Mouse (Mus musculus): ENCODE data around the gene Tspan18.

Tspan18 gene

GRCm38 (mm10) chr2:93212865-93213264 lies 121.4 kb downstream of the Tspan18 start:
- DNase-seq, result no peak

- DNase-seq, result no peak
Measured at GRCm38 (mm10) chr2:93212386-93212785, 121.9 kb downstream of the Tspan18 start.

- DNase-seq, result no peak
Measured at GRCm38 (mm10) chr2:93206126-93206525, 128.2 kb downstream of the Tspan18 start.

GRCm38 (mm10) chr2:93204571-93204970 lies 129.7 kb downstream of the Tspan18 start:
- no peak for DNase-seq

GRCm38 (mm10) chr2:93203682-93204081 lies 130.6 kb downstream of the Tspan18 start:
- DNase-seq, result peak; percentile 66

GRCm38 (mm10) chr2:93202782-93203181 lies 131.5 kb downstream of the Tspan18 start:
- DNase-seq, result no peak

- DNase-seq, result no peak
Measured at GRCm38 (mm10) chr2:93201997-93202396, 132.3 kb downstream of the Tspan18 start.

- DNase-seq, result no peak
Measured at GRCm38 (mm10) chr2:93200681-93201340, 133.5 kb downstream of the Tspan18 start.

GRCm38 (mm10) chr2:93199531-93199974 lies 134.8 kb downstream of the Tspan18 start:
- peak; percentile 66 for DNase-seq

- peak; percentile 96 for DNase-seq
Measured at GRCm38 (mm10) chr2:93198846-93199245, 135.5 kb downstream of the Tspan18 start.

- DNase-seq, result no peak
Measured at GRCm38 (mm10) chr2:93193806-93194205, 140.5 kb downstream of the Tspan18 start.

- DNase-seq, result peak; percentile 64
Measured at GRCm38 (mm10) chr2:93192671-93193080, 141.6 kb downstream of the Tspan18 start.

GRCm38 (mm10) chr2:93192182-93192560 lies 142.1 kb downstream of the Tspan18 start:
- DNase-seq, result no peak

GRCm38 (mm10) chr2:93191488-93192181 lies 142.7 kb downstream of the Tspan18 start:
- no peak for DNase-seq

GRCm38 (mm10) chr2:93190771-93191487 lies 143.4 kb downstream of the Tspan18 start:
- no peak for DNase-seq

GRCm38 (mm10) chr2:93188761-93189458 lies 145.4 kb downstream of the Tspan18 start:
- DNase-seq, result peak; percentile 62

- DNase-seq, result no peak
Measured at GRCm38 (mm10) chr2:93188020-93188760, 146.1 kb downstream of the Tspan18 start.

GRCm38 (mm10) chr2:93187323-93187996 lies 146.8 kb downstream of the Tspan18 start, which contains the start of gene Trp53i11:
Gene Trp53i11 (plus strand): TSS chr2:93187548.
- DNase-seq, result peak; percentile 93

- no peak for DNase-seq
Measured at GRCm38 (mm10) chr2:93182859-93183258, 151.4 kb downstream of the Tspan18 start.

- DNase-seq, result no peak
Measured at GRCm38 (mm10) chr2:93180077-93180844, 154.0 kb downstream of the Tspan18 start.

- no peak for DNase-seq
Measured at GRCm38 (mm10) chr2:93179603-93180002, 154.7 kb downstream of the Tspan18 start.

Measured in lung, postnatal 36 days (tissue).